In genomic region chr16:17507018-17507552, GRCm38 (mm10) we compare ENCODE assay signal across 26 mouse cellular contexts. TPM values are rescaled to one million over a fixed set of nuclear protein-coding genes. Genes with fewer than 3 reads are reported as not detected.
DNase-seq lines count a peak whose midpoint lies in the region; ATAC-seq lines count a peak whose summit lies in the region.
"Had no signal": no experiment of that assay in that cellular context is flagged by ENCODE, and none has a peak within 500 bp of the region (broad histone marks: within the 10 kb centered on the region; RNA-seq: fewer than 3 reads in every experiment).

No protein-coding gene starts in this region.

- H3K9ac ChIP-seq in neural tube, embryonic 13.5 days, result 0 out of 2 replicates have a peak overlapping the region, but pooled peaks have one; percentile 17
- no peak overlapping the region for H3K9ac ChIP-seq in neural tube, embryonic 15.5 days (replicated peaks)
- H3K9ac ChIP-seq in forebrain, embryonic 14.5 days (ENCODE audit: low read length), result no peak overlapping the region
- H3K9ac ChIP-seq: embryonic facial prominence, embryonic 15.5 days; heart, embryonic 15.5 days had no signal

- peaks cover 9% of the 10 kb centered on the region for H3K36me3 ChIP-seq in neural tube, embryonic 13.5 days
- H3K36me3 ChIP-seq in neural tube, embryonic 15.5 days, result peaks cover 10% of the 10 kb centered on the region
- H3K36me3 ChIP-seq in forebrain, embryonic 14.5 days (ENCODE audit: control insufficient read depth, insufficient read depth, low read length), result peaks cover 7% of the 10 kb centered on the region; the same call in 1 of the 2 replicates

- peak; percentile 20 for DNase-seq in adrenal gland, adult 2 months
- DNase-seq in adrenal gland, postnatal 10 days, result no peak
- peak; percentile 42 for DNase-seq in kidney, adult 18-20 months
- no peak for DNase-seq in kidney, postnatal 4 days
- no peak for DNase-seq in forebrain, embryonic 14.5 days (ENCODE audit: low spot score)
- DNase-seq: adrenal gland, postnatal 25 days; B cell, adult 2 months; cerebellum, adult 2 months; cerebellum, postnatal 14 days; embryo, embryonic 11 days; gastrocnemius, postnatal 10 days; heart, adult 18-20 months; heart, postnatal 14 days had no signal

- no peaks in the 10 kb centered on the region for H3K27me3 ChIP-seq in neural tube, embryonic 13.5 days
- 0 out of 2 replicates have a peak, but pooled peaks cover 5% of the 10 kb centered on the region for H3K27me3 ChIP-seq in neural tube, embryonic 15.5 days (replicated peaks)
- no peaks in the 10 kb centered on the region for H3K27me3 ChIP-seq in forebrain, embryonic 14.5 days (replicated peaks; ENCODE audit: control insufficient read depth, insufficient read depth, low read length)
- H3K27me3 ChIP-seq: embryonic facial prominence, embryonic 15.5 days had no signal

- 84% methylated on average over 5 of the region's 5 CpGs for WGBS in neural tube, embryonic 13.5 days
- 88% methylated on average over 5 of the region's 5 CpGs for WGBS in neural tube, embryonic 15.5 days
- WGBS in forebrain, embryonic 14.5 days, result 92% methylated on average over 5 of the region's 5 CpGs

- no peak for ATAC-seq in neural tube, embryonic 13.5 days (ENCODE audit: low read depth)
- no peak for ATAC-seq in neural tube, embryonic 15.5 days (ENCODE audit: low FRiP score)
- no peak for ATAC-seq in forebrain, embryonic 14.5 days
- ATAC-seq: CD4-positive, CD25-positive, alpha-beta regulatory T cell, adult 4 months; forebrain, embryonic 16.5 days had no signal

- peaks cover 19% of the 10 kb centered on the region for H3K4me1 ChIP-seq in neural tube, embryonic 13.5 days (replicated peaks)
- peaks cover 18% of the 10 kb centered on the region for H3K4me1 ChIP-seq in neural tube, embryonic 15.5 days
- H3K4me1 ChIP-seq in forebrain, embryonic 14.5 days (ENCODE audit: control insufficient read depth, insufficient read depth, low read length), result peaks cover 11% of the 10 kb centered on the region

- H3K9me3 ChIP-seq in neural tube, embryonic 13.5 days, result no peaks in the 10 kb centered on the region
- H3K9me3 ChIP-seq in neural tube, embryonic 15.5 days (replicated peaks), result no peaks in the 10 kb centered on the region
- no peaks in the 10 kb centered on the region for H3K9me3 ChIP-seq in forebrain, embryonic 14.5 days (replicated peaks; ENCODE audit: control insufficient read depth, low read length)
- H3K9me3 ChIP-seq: embryonic facial prominence, embryonic 15.5 days; forebrain, embryonic 10.5 days; heart, embryonic 10.5 days; heart, embryonic 15.5 days; hindbrain, embryonic 10.5 days had no signal

- no peak overlapping the region for H3K4me2 ChIP-seq in neural tube, embryonic 13.5 days
- no peak overlapping the region for H3K4me2 ChIP-seq in neural tube, embryonic 15.5 days
- no peak overlapping the region for H3K4me2 ChIP-seq in forebrain, embryonic 14.5 days (ENCODE audit: low read length)
- H3K4me2 ChIP-seq: embryonic facial prominence, embryonic 15.5 days; heart, embryonic 15.5 days; hindbrain, embryonic 14.5 days had no signal

- H3K27ac ChIP-seq in neural tube, embryonic 13.5 days (replicated peaks), result no peak overlapping the region
- H3K27ac ChIP-seq in neural tube, embryonic 15.5 days (replicated peaks), result no peak overlapping the region
- no peak overlapping the region for H3K27ac ChIP-seq in forebrain, embryonic 14.5 days (ENCODE audit: low read depth, low read length)
- H3K27ac ChIP-seq: embryonic facial prominence, embryonic 15.5 days; forebrain, embryonic 10.5 days; heart, embryonic 10.5 days; heart, embryonic 15.5 days; hindbrain, embryonic 10.5 days had no signal

- no peak overlapping the region for H3K4me3 ChIP-seq in neural tube, embryonic 13.5 days
- no peak overlapping the region for H3K4me3 ChIP-seq in neural tube, embryonic 15.5 days (replicated peaks)
- H3K4me3 ChIP-seq in forebrain, embryonic 14.5 days (ENCODE audit: low read depth, low read length), result no peak overlapping the region
- H3K4me3 ChIP-seq: embryonic facial prominence, embryonic 15.5 days; erythroblast, embryonic 14.5 days; heart, embryonic 10.5 days; heart, embryonic 15.5 days had no signal

RNA-seq across cellular contexts. Expression of gene Lztr1, which starts 1.4 kb away (rescaled TPM):
- total RNA-seq in adrenal gland, adult 2 months (2021), result 10 to 100 TPM; 53.4 to 74.0 TPM
- 231 and 248 TPM in 2 replicates for polyA plus RNA-seq in adrenal gland, adult 2 months (2012; rRNA removed)
- total RNA-seq in adrenal gland, postnatal 10 days (2021), result 10 to 100 TPM; 60.1 to 70.9 TPM
- polyA plus RNA-seq in neural tube, embryonic 13.5 days (2015; fragmentation: Nextera tagmentation; extraction: Ambion mirVana), result 108 and 134 TPM in 2 replicates
- polyA plus RNA-seq in neural tube, embryonic 15.5 days (2015; fragmentation: Nextera tagmentation; extraction: Ambion mirVana), result 118 and 129 TPM in 2 replicates
- 87.6 and 91.9 TPM in 2 replicates for polyA plus RNA-seq in forebrain, embryonic 14.5 days (2014; fragmentation: Nextera tagmentation; extraction: Ambion mirVana)

RNA-seq across cellular contexts. Expression of gene Aifm3, which starts 17.7 kb away (rescaled TPM):
- 1 to 10 TPM; 6.1 to 9.0 TPM for total RNA-seq in adrenal gland, adult 2 months (2021)
- 10.2 and 13.8 TPM in 2 replicates for polyA plus RNA-seq in adrenal gland, adult 2 months (2012; rRNA removed)
- 1 to 10 TPM; 3.6 to 4.5 TPM for total RNA-seq in adrenal gland, postnatal 10 days (2021)
- 2.4 and 2.6 TPM in 2 replicates for polyA plus RNA-seq in neural tube, embryonic 13.5 days (2015; fragmentation: Nextera tagmentation; extraction: Ambion mirVana)
- polyA plus RNA-seq in neural tube, embryonic 15.5 days (2015; fragmentation: Nextera tagmentation; extraction: Ambion mirVana), result 3.4 and 4.8 TPM in 2 replicates
- 7.0 and 8.5 TPM in 2 replicates for polyA plus RNA-seq in forebrain, embryonic 14.5 days (2014; fragmentation: Nextera tagmentation; extraction: Ambion mirVana)
- total RNA-seq: common myeloid progenitor, adult 5-6 weeks had no signal
- polyA plus RNA-seq: erythroblast, embryonic 14.5 days had no signal

RNA-seq across cellular contexts. Expression of gene Thap7, which starts 23.9 kb away (rescaled TPM):
- total RNA-seq in adrenal gland, adult 2 months (2021), result 10 to 100 TPM; 37.7 to 41.9 TPM
- 137 and 144 TPM in 2 replicates for polyA plus RNA-seq in adrenal gland, adult 2 months (2012; rRNA removed)
- total RNA-seq in adrenal gland, postnatal 10 days (2021), result 10 to 100 TPM; 27.1 to 28.4 TPM
- 67.8 and 69.9 TPM in 2 replicates for polyA plus RNA-seq in neural tube, embryonic 13.5 days (2015; fragmentation: Nextera tagmentation; extraction: Ambion mirVana)
- polyA plus RNA-seq in neural tube, embryonic 15.5 days (2015; fragmentation: Nextera tagmentation; extraction: Ambion mirVana), result 58.1 and 60.8 TPM in 2 replicates
- 60.9 and 61.6 TPM in 2 replicates for polyA plus RNA-seq in forebrain, embryonic 14.5 days (2014; fragmentation: Nextera tagmentation; extraction: Ambion mirVana)

RNA-seq across cellular contexts. Expression of gene Lrrc74b, which starts 54.0 kb away (rescaled TPM):
- total RNA-seq in adrenal gland, adult 2 months (2021), result not detected
- not detected in 2 replicates for polyA plus RNA-seq in adrenal gland, adult 2 months (2012; rRNA removed)
- under 1 TPM; 0.48 to 0.58 TPM for total RNA-seq in adrenal gland, postnatal 10 days (2021)
- 0.35 and 0.56 TPM in 2 replicates for polyA plus RNA-seq in neural tube, embryonic 13.5 days (2015; fragmentation: Nextera tagmentation; extraction: Ambion mirVana)
- 0.98 and 1.3 TPM in 2 replicates for polyA plus RNA-seq in neural tube, embryonic 15.5 days (2015; fragmentation: Nextera tagmentation; extraction: Ambion mirVana)
- polyA plus RNA-seq in forebrain, embryonic 14.5 days (2014; fragmentation: Nextera tagmentation; extraction: Ambion mirVana), result 0.62 and 1.1 TPM in 2 replicates
- total RNA-seq: heart, adult 18-20 months had no signal
- polyA plus RNA-seq: CD4-positive, CD25-positive, alpha-beta regulatory T cell, adult 4 months; embryonic facial prominence, embryonic 11.5 days had no signal

RNA-seq across cellular contexts. Expression of gene P2rx6, which starts 54.6 kb away (rescaled TPM):
- total RNA-seq in adrenal gland, adult 2 months (2021), result 1 to 10 TPM; 1.1 to 1.3 TPM
- 2.0 and 2.6 TPM in 2 replicates for polyA plus RNA-seq in adrenal gland, adult 2 months (2012; rRNA removed)
- total RNA-seq in adrenal gland, postnatal 10 days (2021), result under 1 TPM; 0.69 to 0.97 TPM
- polyA plus RNA-seq in neural tube, embryonic 13.5 days (2015; fragmentation: Nextera tagmentation; extraction: Ambion mirVana), result 1.2 and 1.6 TPM in 2 replicates
- polyA plus RNA-seq in neural tube, embryonic 15.5 days (2015; fragmentation: Nextera tagmentation; extraction: Ambion mirVana), result 2.6 and 2.8 TPM in 2 replicates
- 1.1 and 1.3 TPM in 2 replicates for polyA plus RNA-seq in forebrain, embryonic 14.5 days (2014; fragmentation: Nextera tagmentation; extraction: Ambion mirVana)
- polyA plus RNA-seq: CD4-positive, CD25-positive, alpha-beta regulatory T cell, adult 4 months; erythroblast, embryonic 14.5 days had no signal

Comparison
In these comparisons a context has a peak if more than half of its experiments do, and no peak if none do; other contexts are left out.
1. DNase-seq: peak in adrenal gland, adult 2 months (single experiment) and kidney, adult 18-20 months (single experiment); none in adrenal gland, postnatal 10 days (single experiment), kidney, postnatal 4 days (0 of 2) and forebrain, embryonic 14.5 days (single experiment).